Mouse (Mus musculus) adrenal gland (tissue): ENCODE measurements around the gene Cap2.

Experiments
- intact Hi-C: fragments of 180-260 bp; cut with DNase I; formaldehyde crosslinking; loops from one replicate; pipeline ENCODE4 v1.15.1; 2025

Gene Cap2

GRCm38 (mm10) chr13:46525295-46526255 is 23.9 kb downstream of the Cap2 start:
- intact Hi-C loops, result no loop called here

DNA sequence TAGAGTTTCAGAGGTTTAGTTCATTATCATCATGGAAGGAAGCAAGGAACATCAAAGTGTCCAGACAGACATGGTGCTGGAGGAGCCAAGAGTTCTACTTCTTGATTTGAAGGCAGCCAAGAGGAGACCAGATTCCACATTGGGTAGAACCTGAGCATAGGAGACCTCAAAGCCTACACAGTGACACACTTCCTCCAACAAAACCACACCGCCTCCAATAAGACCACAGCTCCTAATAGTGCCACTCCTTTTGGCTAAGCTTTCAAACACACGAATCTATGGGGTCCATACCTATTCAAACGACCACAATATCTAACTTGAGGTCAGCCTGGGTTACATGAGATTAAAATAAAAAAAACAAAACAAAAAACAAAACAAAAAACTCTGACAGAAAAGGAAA is 25.0 kb downstream of the Cap2 start:
- intact Hi-C loops, result no loop called here

GRCm38 (mm10) chr13:46527340-46527739 is 25.7 kb downstream of the Cap2 start:
- intact Hi-C loops, result no loop called here

GRCm38 (mm10) chr13:46529037-46529436 is 27.4 kb downstream of the Cap2 start:
- intact Hi-C loops, result no loop called here

- intact Hi-C loops, result no loop called here
These were observed 28.9 kb downstream of the Cap2 start for GRCm38 (mm10) chr13:46530546-46530945.

DNA sequence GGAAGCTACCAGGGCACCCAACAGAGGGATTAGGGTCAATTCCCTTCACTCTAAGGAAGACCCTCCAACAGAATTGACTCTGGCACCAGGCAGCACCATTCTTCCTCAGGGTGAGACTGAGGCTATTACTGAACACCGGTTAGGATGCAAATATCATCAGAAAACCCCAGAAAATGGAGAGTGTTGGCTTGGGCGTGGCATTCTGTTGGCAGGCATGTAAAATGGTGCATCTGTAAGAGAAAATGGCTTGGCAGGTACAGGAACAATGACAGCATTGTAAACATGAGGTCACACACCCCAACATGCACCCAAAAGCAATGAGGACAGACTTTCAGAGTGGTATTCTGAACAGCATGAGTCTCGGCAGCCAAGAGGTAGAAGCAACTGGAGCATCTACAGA is 30.0 kb downstream of the Cap2 start:
- intact Hi-C loops, result no loop called here

GRCm38 (mm10) chr13:46532276-46532675 is 30.6 kb downstream of the Cap2 start:
- intact Hi-C loops, result no loop called here

GRCm38 (mm10) chr13:46533342-46534129 is 31.9 kb downstream of the Cap2 start:
- intact Hi-C loops, result no loop called here

GRCm38 (mm10) chr13:46534171-46534968 is 32.7 kb downstream of the Cap2 start:
- intact Hi-C loops, result no loop called here

- intact Hi-C loops, result no loop called here
These were observed 33.5 kb downstream of the Cap2 start for GRCm38 (mm10) chr13:46534969-46535785.

DNA sequence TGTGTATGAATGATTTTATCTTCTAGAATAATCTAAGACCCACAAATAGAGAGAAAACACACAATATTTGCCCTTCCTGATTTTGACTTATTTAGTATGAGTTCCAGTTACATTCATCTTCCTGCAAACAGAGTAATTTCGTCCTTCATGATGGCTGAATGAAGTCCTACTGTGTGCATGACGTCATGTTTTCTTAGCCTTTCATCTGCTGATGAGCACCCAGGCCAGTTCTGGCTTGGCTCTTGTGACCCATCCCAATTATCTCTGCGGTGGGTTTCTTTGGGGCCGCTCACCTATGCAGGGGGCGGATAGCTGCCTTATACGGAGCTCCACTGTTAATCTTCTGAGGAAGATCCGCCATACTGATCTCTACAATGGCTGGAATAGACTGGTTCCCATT is 37.6 kb downstream of the Cap2 start:
- intact Hi-C loops, result no loop called here

GRCm38 (mm10) chr13:46540943-46541342 is 39.3 kb downstream of the Cap2 start:
- intact Hi-C loops, result no loop called here

GRCm38 (mm10) chr13:46542782-46543181 is 41.1 kb downstream of the Cap2 start:
- intact Hi-C loops, result no loop called here

- intact Hi-C loops, result no loop called here
These were observed 43.0 kb downstream of the Cap2 start for GRCm38 (mm10) chr13:46544608-46545007.

DNA sequence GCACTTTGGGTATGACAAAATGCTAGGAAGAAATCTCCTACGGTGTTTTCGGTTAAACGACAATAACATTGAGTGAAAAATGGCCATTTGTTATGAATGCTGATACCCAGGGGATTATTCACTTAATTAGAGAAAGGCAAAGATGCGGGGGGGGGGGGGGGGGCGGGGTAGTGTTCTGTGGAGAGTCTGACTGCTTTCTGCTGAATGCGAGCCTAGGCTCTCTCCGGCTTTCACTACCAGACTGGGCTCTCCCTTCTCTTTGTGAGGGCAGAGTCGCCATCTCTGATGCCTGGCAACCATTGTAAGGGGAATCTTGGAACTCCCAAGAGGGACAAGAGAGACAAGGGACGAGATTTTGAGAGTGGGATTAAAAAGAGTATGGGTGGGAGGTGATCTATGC is 43.4 kb downstream of the Cap2 start:
- intact Hi-C loops, result no loop called here

GRCm38 (mm10) chr13:46546846-46547245 is 45.2 kb downstream of the Cap2 start:
- intact Hi-C loops, result no loop called here

DNA sequence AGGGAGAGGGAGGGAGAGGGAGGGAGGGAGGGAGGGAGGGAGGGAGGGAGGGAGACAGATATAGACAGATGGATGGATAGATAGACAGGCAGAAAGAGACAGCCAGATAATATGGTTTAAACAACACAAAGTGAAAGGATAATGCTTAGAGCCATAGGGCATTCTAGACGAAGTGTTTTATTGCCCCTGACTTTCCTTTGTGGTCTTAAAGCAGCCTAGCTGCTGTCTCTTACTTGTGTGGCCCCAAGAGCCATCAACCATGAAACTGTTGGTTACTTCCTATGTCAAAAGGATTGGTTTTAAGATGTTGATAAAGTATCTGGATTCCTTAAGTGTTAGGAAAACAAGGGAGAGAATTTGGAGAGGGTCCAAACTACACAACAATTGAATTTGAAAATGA is 45.6 kb downstream of the Cap2 start:
- intact Hi-C loops, result no loop called here

- intact Hi-C loops, result no loop called here
These were observed 46.5 kb downstream of the Cap2 start for GRCm38 (mm10) chr13:46548132-46548531.

GRCm38 (mm10) chr13:46548600-46549179 is 47.0 kb downstream of the Cap2 start:
- intact Hi-C loops, result no loop called here

DNA sequence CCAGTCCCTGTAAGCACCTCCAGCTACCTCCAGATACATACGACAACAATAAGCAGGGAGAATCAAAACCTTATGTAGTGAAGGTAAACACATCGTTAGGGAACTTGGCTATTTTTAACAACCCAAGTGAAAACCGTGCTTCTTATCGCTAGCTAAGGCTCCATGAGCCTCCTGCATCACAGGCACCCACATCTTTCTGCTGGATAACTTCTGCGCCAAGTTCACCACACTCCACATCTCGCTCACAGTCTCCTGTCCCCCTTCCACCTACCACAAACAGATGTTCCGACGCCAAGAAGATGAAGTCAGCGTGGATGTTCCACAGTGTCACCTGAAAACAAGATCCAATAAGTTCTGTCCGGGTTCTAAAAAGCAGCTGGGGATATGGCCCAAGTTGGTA is 49.0 kb downstream of the Cap2 start:
- intact Hi-C loops, result no loop called here
